25 mouse cellular contexts compared by ENCODE assay signal in genomic region chr17:50864781-50865180, GRCm38 (mm10).
DNase-seq lines count a peak whose midpoint lies in the region; ATAC-seq and TF ChIP-seq lines count a peak whose summit lies in the region.
"Had no signal": no experiment of that assay in that cellular context is flagged by ENCODE, and none has a peak within 500 bp of the region (broad histone marks: within the 10 kb centered on the region; RNA-seq: fewer than 3 reads in every experiment).

No protein-coding gene starts in this region.

- no peak for TF ChIP-seq POLR2A in MEL (IDR thresholded peaks at IDR 0.05; ENCODE audit: control insufficient read depth in 1 of 2, insufficient read depth in 1 of 2, low read depth in 1 of 2, low read length in 2 of 2, poor library complexity in 1 of 2)

- peak; percentile 84 for DNase-seq in heart, adult 11 months
- no peak for DNase-seq in heart, postnatal 25 days (ENCODE audit: low spot score)
- peak; percentile 16 for DNase-seq in 416B (ENCODE audit: low read depth)
- DNase-seq in MEL (ENCODE audit: low read depth, low spot score) = peak; percentile 74
- DNase-seq in kidney, postnatal 25 days = no peak
- DNase-seq: adrenal gland, adult 2 months; adrenal gland, postnatal 14 days; cerebellum, adult 11 months; cerebellum, adult 8-10 months; cerebellum, postnatal 10 days; cerebellum, postnatal 36 days; forebrain, postnatal 0 days; gastrocnemius, adult 2 months; gastrocnemius, postnatal 14 days; heart, adult 2 months; heart, postnatal 14 days had no signal

- ATAC-seq in megakaryocyte, adult 5-6 weeks (ENCODE audit: poor library complexity, severe bottlenecking) = peak; percentile 80
- no peak for ATAC-seq in erythroid progenitor cell, adult 5-6 weeks (replicated peaks; ENCODE audit: low FRiP score, poor library complexity, severe bottlenecking)
- ATAC-seq in intestine, embryonic 15.5 days = no peak
- ATAC-seq: CD4-positive, CD25-positive, alpha-beta regulatory T cell, adult 4 months; forebrain, embryonic 14.5 days; forebrain, postnatal 0 days had no signal

- no peak overlapping the region for H3K9ac ChIP-seq in MEL (ENCODE audit: control insufficient read depth, low read depth, low read length, poor library complexity, severe bottlenecking)
- H3K9ac ChIP-seq in intestine, embryonic 15.5 days = no peak overlapping the region
- H3K9ac ChIP-seq: forebrain, postnatal 0 days; heart, embryonic 13.5 days; hindbrain, embryonic 12.5 days; hindbrain, embryonic 15.5 days had no signal

- WGBS in intestine, embryonic 15.5 days = 84% methylated on average over 1 of the region's 1 CpGs

- no peaks in the 10 kb centered on the region for H3K9me3 ChIP-seq in MEL (replicated peaks; ENCODE audit: insufficient read depth, low read length)
- no peaks in the 10 kb centered on the region for H3K9me3 ChIP-seq in intestine, embryonic 15.5 days
- H3K9me3 ChIP-seq: heart, embryonic 10.5 days; heart, embryonic 13.5 days; hindbrain, embryonic 12.5 days; hindbrain, embryonic 15.5 days had no signal

- no peaks in the 10 kb centered on the region for H3K27me3 ChIP-seq in MEL (ENCODE audit: control insufficient read depth in 1 of 2, insufficient read depth in 2 of 2, low read length in 2 of 2)
- no peaks in the 10 kb centered on the region for H3K27me3 ChIP-seq in intestine, embryonic 15.5 days (replicated peaks)
- H3K27me3 ChIP-seq: heart, embryonic 13.5 days; hindbrain, embryonic 12.5 days; hindbrain, embryonic 15.5 days had no signal

- TF ChIP-seq RAD21 in MEL (IDR thresholded peaks at IDR 0.05; ENCODE audit: low read depth, low read length) = no peak

- no peak for TF ChIP-seq CTCF in MEL (IDR thresholded peaks at IDR 0.05 in 2 of 3, conservative IDR thresholded peaks at IDR 0.05 in 1 of 3; ENCODE audit: control insufficient read depth in 1 of 3, insufficient read depth in 1 of 3, low read depth in 2 of 3, low read length in 3 of 3, poor library complexity in 1 of 3, severe bottlenecking in 1 of 3)

- H3K4me2 ChIP-seq in intestine, embryonic 15.5 days (replicated peaks) = no peak overlapping the region
- H3K4me2 ChIP-seq: heart, embryonic 13.5 days; hindbrain, embryonic 12.5 days; hindbrain, embryonic 15.5 days had no signal

- H3K36me3 ChIP-seq in MEL (ENCODE audit: control insufficient read depth in 1 of 2, insufficient read depth in 2 of 2, low read length in 2 of 2) = peaks cover 0 to 9% of the 10 kb centered on the region in 2 experiments; a peak in 2 of 4 replicates
- H3K36me3 ChIP-seq in intestine, embryonic 15.5 days = no peaks in the 10 kb centered on the region
- H3K36me3 ChIP-seq: heart, embryonic 10.5 days; heart, embryonic 13.5 days; hindbrain, embryonic 12.5 days; hindbrain, embryonic 15.5 days had no signal

- intact Hi-C loops in heart, postnatal 25 days (cut with DNase I) = no loop called here

- TF ChIP-seq EP300 in MEL (IDR thresholded peaks at IDR 0.05; ENCODE audit: low read depth in 1 of 2, low read length in 2 of 2) = peak; percentile 36 to 51; a peak in 2 of 4 replicates

- no peaks in the 10 kb centered on the region for H3K79me2 ChIP-seq in MEL (ENCODE audit: control insufficient read depth, insufficient read depth, low read length, poor library complexity)

- H3K4me1 ChIP-seq in MEL (ENCODE audit: control insufficient read depth in 1 of 2, insufficient read depth in 2 of 2, low read length in 2 of 2) = peaks cover 4 to 5% of the 10 kb centered on the region in 2 experiments; a peak in 2 of 4 replicates
- H3K4me1 ChIP-seq in intestine, embryonic 15.5 days (replicated peaks) = no peaks in the 10 kb centered on the region
- H3K4me1 ChIP-seq: heart, embryonic 10.5 days; heart, embryonic 13.5 days; hindbrain, embryonic 12.5 days; hindbrain, embryonic 15.5 days had no signal

- H3K27ac ChIP-seq in MEL (ENCODE audit: control insufficient read depth, low read depth, low read length) = peak overlapping the region; percentile 21; the same call in 1 of the 2 replicates
- H3K27ac ChIP-seq in intestine, embryonic 15.5 days = no peak overlapping the region
- H3K27ac ChIP-seq: gastrocnemius, adult 2 months; heart, adult 2 months; heart, embryonic 10.5 days; heart, embryonic 13.5 days; hindbrain, embryonic 12.5 days; hindbrain, embryonic 15.5 days had no signal

- H3K4me3 ChIP-seq in MEL (ENCODE audit: control insufficient read depth in 1 of 2, insufficient read depth in 1 of 2, low read depth in 2 of 2, low read length in 2 of 2) = no peak overlapping the region
- H3K4me3 ChIP-seq in intestine, embryonic 15.5 days (replicated peaks) = no peak overlapping the region
- H3K4me3 ChIP-seq: gastrocnemius, adult 2 months; heart, adult 2 months; heart, embryonic 10.5 days; heart, embryonic 13.5 days; hindbrain, embryonic 12.5 days; hindbrain, embryonic 15.5 days had no signal

TF ChIP-seq in MEL, 35 proteins besides CTCF, POLR2A, EP300 and RAD21:
- 0 out of 2 replicates have a peak, but pooled peaks have one; percentile 40 for TF ChIP-seq GATA1 (IDR thresholded peaks at IDR 0.05; ENCODE audit: low read depth, low read length)
- no peak for TF ChIP-seq MXI1 (IDR thresholded peaks at IDR 0.05; ENCODE audit: low read depth, low read length)
- TF ChIP-seq USF2 (IDR thresholded peaks at IDR 0.05; ENCODE audit: borderline replicate concordance in 1 of 2, insufficient read depth in 1 of 2, low read depth in 1 of 2, low read length in 2 of 2) = 0 out of 4 replicates have a peak, but pooled peaks of 1 of the 2 experiments have one; percentile 37
- TF ChIP-seq USF1 (IDR thresholded peaks at IDR 0.05; ENCODE audit: low read depth, low read length) = peak; percentile 84
- TF ChIP-seq MAX (IDR thresholded peaks at IDR 0.05; ENCODE audit: low read length) = peak; percentile 43; the same call in 1 of the 2 replicates
- 0 out of 2 replicates have a peak, but pooled peaks have one; percentile 19 for TF ChIP-seq ETS1 (IDR thresholded peaks at IDR 0.05; ENCODE audit: low read depth, low read length)
- TF ChIP-seq ZKSCAN1 (IDR thresholded peaks at IDR 0.05; ENCODE audit: low read depth, low read length) = no peak
- TF ChIP-seq KAT2A (conservative IDR thresholded peaks at IDR 0.05; ENCODE audit: low read depth, low read length) = no peak
- peak; percentile 57; the same call in 1 of the 2 replicates for TF ChIP-seq MYC (IDR thresholded peaks at IDR 0.05; ENCODE audit: low read depth, low read length)
- TF ChIP-seq ZNF384 (IDR thresholded peaks at IDR 0.05; ENCODE audit: low read depth, low read length) = no peak
- no peak for TF ChIP-seq CHD1 (IDR thresholded peaks at IDR 0.05; ENCODE audit: low read depth, low read length)
- peak; percentile 93 for TF ChIP-seq BHLHE40 (IDR thresholded peaks at IDR 0.05; ENCODE audit: borderline replicate concordance, low read depth, low read length)
- peak; percentile 51; the same call in 1 of the 2 replicates for TF ChIP-seq ELF1 (IDR thresholded peaks at IDR 0.05; ENCODE audit: low read depth, low read length)
- TF ChIP-seq TAL1 (IDR thresholded peaks at IDR 0.05; ENCODE audit: low read length) = no peak

Comparison
In these comparisons a context has a peak if more than half of its experiments do, and no peak if none do; other contexts are left out.
1. DNase-seq: peak in heart, adult 11 months (single experiment), 416B (single experiment) and MEL (single experiment); none in heart, postnatal 25 days (single experiment) and kidney, postnatal 25 days (0 of 2).